Mouse (Mus musculus): Measurements from ENCODE around the gene Cactin. TPM values are rescaled to one million over a fixed set of nuclear protein-coding genes. Genes with fewer than 3 reads are reported as not detected.

The Cactin gene
- total RNA-seq, 1 experiment from 2014 or later: 35.1 TPM

DNA sequence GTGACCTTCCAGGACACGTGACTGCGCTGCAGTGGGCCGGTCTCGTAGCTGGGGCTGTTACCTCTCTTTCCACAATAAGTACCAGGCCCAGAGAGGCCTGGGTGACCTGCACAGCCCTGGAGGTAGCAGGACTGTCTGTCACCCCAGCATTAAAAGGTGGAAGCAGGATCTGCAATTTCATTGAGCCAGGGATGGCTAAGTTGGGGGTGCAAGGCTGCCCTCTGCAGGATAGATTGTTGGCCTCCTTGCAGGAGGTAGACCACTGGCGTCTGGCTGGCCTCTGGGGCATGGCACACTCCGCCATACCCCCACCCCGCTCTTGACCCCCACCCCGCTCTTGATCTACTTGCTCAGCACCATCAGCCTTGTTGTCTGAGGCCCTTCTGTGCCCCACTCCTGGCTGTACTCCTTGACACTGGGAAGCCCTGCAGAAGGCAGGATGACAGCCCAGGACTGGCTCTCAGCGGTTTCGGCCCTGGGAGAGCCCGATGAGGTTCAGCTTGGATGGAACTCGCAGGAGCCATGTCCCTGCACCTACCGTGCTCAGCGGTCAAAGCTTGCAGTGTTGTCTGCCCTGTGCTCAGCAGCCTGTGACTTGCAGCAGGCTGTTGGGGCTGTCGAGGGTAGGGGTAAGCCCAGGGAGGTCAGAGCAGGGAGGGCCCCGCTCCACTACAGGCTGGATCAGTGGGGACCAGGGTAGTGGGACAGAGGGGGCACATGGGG, 4.4 kb upstream of the Cactin start:
- no peak for ATAC-seq (replicated peaks; ENCODE audit: low read depth, poor library complexity, severe bottlenecking)

DNA sequence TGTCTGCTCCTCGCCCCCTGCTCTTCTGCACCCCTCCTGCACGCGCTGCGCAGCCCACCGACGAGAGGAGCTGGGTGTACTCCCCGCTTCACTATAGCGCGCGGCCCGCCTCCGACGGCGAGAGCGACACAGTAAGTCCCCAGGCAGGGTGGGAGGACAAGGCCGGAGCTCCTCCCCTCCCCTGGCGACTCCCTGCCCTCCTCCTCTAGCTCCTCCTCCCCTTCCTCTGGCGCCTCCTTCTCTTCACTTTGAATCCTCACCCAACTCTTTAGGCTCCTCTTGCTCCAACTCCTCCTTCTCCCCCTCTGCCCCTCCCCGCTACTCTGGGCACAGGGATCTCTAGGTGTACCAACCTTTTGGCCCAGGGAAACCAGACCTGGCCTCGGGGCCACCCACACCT, 3.6 kb upstream of the Cactin start:
- ATAC-seq (replicated peaks; ENCODE audit: low read depth, poor library complexity, severe bottlenecking): no peak; the same call in 1 of the 2 replicates

DNA sequence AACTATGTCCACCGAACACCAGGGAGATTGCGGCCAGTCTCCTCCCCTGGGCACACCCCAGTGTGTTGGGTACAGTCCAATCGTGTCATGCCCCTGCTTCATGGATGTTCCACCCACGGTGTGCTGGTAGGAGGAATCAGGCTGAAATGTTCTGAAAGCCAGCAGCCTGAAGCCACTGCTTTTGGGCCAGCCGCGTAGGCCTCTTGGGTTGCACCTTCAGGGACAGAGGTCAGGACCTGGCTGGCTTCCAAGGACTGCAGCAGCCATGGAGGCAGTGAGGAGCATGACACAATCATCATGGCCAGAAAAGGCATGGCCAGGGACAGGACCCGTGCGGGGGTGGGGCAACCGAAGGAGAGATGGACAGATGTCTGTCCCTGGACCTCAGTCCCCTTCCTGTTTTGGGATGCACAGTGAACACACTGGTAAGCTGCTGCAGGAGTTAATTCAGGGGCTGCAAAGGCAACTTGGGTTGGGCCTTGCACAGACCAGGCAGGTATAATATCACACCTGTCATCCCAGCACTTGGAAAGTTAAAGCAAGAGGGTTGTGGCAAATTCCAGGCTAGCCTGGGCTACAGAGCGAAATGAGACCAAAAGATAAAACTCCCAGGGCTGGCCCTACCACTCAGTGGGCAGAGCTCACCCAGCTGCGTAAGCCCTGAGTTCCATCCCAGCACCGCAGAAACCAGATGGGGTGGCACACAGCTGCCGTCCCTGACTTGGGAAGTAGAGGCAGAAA, 2.1 kb upstream of the Cactin start:
- ATAC-seq (replicated peaks; ENCODE audit: low read depth, poor library complexity, severe bottlenecking): no peak

- ATAC-seq (replicated peaks; ENCODE audit: low read depth, poor library complexity, severe bottlenecking): no peak
These were observed 1.6 kb upstream of the Cactin start for GRCm38 (mm10) chr10:81319330-81319699.

DNA sequence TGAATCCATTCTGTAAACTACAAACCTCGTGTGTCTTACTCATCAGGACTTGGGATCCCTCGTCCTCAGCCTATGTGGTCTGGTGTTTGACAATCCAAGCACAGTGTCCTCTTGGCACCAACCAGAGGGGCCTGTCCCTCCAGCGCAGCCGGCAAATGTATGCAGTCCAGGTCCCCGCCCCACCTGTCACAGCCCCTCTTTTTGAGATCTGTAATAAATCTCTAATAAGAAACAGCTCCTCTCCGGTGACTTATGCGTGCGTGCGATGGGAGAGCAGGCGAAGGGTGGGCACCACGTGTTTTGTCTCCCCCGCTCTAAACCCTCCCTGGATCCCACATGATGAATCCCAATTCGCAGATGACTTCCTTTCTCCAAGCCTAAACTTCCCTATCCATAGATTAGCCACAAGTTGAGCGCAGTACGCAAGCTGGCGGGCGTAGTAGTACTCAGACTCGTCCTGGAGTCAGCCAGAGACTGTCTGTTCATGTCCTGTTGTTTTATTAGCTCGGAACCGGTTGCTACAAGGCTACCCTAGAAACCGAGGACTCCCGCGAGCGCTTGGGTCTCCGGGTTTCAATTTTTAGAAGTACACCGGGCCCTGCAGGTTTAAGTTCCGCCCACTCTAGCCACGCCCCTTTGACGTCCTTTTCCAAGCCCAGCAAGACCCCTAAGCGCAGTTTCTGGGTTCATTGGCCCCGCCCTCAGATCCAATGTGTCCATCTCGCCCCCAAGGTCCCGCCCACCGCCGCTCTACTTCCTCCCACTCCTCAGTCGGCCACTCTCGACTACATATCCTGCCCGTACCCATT, 958 bp upstream of the Cactin start:
- peak; percentile 71 for ATAC-seq (replicated peaks; ENCODE audit: low read depth, poor library complexity, severe bottlenecking)

DNA sequence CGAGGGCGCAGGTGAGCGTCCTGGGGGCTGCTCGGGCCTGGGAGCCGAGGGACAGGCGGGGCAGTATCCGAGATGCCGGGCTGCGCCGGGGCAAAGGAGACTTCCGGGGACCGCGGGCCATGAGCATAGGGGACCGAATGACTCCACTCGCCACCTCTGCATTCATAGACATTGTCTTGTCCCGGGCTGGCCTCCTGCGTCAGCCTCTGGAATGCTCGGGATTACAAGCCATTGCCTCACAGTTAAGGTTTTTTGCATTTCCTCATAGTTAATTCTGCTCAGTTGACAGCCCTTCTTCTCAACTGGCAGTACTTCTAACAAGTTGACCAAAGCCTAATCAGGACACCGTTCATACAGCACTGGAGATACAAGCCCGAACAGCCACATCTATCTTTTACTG, 533 bp downstream of the Cactin start:
- no peak for ATAC-seq (replicated peaks; ENCODE audit: low read depth, poor library complexity, severe bottlenecking)

DNA sequence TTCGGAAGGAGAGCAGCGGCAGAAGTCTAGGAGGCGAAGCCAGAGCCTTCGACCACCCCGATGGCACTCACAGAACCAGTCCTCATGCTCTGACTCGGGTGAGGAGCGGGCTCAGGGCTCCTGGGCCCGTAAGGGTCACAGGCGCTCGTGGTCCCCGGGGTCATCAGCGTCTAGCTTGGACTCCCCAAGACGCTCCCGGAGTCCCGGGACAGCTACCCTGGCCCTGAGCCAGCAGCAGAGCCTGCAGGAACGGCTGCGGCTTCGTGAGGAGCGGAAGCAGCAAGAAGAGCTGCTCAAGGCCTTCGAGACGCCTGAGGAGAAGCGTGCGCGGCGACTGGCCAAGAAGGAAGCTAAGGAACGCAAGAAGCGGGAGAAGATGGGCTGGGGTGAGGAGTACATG, 1.5 kb downstream of the Cactin start:
- ATAC-seq (replicated peaks; ENCODE audit: low read depth, poor library complexity, severe bottlenecking): no peak

- no peak for ATAC-seq (replicated peaks; ENCODE audit: low read depth, poor library complexity, severe bottlenecking)
These were observed 2.4 kb downstream of the Cactin start for GRCm38 (mm10) chr10:81323141-81323775.

GRCm38 (mm10) chr10:81323791-81324530, 3.1 kb downstream of the Cactin start:
- no peak for ATAC-seq (replicated peaks; ENCODE audit: low read depth, poor library complexity, severe bottlenecking)

DNA sequence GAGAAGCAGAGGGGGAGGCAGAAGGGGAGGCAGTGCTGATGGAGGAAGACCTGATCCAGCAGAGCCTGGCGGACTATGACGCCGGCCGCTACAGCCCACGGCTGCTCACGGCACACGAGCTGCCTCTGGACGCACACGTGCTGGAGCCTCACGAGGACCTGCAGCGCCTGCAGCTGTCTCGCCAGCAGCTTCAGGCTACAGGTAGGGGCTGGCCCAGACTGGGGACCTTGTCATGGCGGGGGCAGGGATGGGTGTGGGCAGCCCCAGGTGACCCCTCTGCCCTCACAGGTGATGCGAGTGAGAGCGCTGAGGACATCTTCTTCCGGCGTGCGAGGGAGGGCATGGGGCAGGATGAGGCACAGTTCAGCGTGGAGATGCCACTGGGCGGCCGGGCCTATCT, 4.3 kb downstream of the Cactin start:
- ATAC-seq (replicated peaks; ENCODE audit: low read depth, poor library complexity, severe bottlenecking): no peak

- ATAC-seq (replicated peaks; ENCODE audit: low read depth, poor library complexity, severe bottlenecking): no peak
These were observed 4.9 kb downstream of the Cactin start for GRCm38 (mm10) chr10:81325781-81326180.

DNA sequence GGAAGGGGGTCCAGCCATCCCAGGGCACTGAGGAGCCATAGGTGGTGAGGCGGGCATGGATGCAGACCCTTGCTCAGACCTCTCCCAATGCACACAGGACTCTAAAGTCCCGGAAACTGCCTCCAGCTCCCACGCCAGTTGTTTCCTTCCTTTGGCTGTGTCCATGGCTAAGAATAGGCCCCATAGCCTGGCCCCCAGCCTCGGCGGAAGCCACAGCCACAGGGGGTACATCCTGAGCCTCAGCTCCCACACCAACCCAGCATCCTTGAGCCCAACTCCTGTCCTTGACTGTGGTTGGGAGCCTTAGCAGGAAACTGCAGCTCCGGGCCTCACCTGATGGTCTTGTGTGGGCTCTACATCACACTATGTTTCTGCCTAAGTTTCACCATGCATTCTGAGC, 6.0 kb downstream of the Cactin start:
- peak; percentile 51 for ATAC-seq (replicated peaks; ENCODE audit: low read depth, poor library complexity, severe bottlenecking)

GRCm38 (mm10) chr10:81327959-81328358, 7.1 kb downstream of the Cactin start:
- no peak; the same call in 1 of the 2 replicates for ATAC-seq (replicated peaks; ENCODE audit: low read depth, poor library complexity, severe bottlenecking)

- ATAC-seq (replicated peaks; ENCODE audit: low read depth, poor library complexity, severe bottlenecking): peak; percentile 59
These were observed 7.5 kb downstream of the Cactin start, which contains the start of gene Tbxa2r for GRCm38 (mm10) chr10:81328386-81328785. Tbxa2r (plus strand) TSS chr10:81328731.

- peak; percentile 31 for ATAC-seq (replicated peaks; ENCODE audit: low read depth, poor library complexity, severe bottlenecking)
These were observed 8.5 kb downstream of the Cactin start for GRCm38 (mm10) chr10:81329194-81329975.

DNA sequence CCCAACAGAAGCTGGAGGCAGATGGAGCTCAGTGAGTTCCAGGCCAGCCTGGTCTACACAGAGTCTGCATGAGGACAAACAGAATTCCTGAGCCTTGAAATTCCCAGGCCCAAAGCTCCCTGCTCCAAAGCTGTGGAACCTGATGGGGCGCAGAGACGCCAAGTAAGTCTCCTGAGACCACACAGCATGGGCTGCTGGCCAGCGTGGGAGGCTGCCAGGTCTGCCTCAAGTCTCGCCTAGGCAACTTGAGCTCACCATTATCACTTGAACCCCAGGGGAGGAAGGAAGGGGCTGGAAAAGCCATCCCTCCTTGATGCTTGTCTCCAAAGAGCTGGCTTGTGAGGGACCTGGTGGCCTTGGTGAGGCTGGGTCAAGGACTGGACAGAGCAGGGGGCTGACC, 9.1 kb downstream of the Cactin start:
- ATAC-seq (replicated peaks; ENCODE audit: low read depth, poor library complexity, severe bottlenecking): no peak

- no peak for ATAC-seq (replicated peaks; ENCODE audit: low read depth, poor library complexity, severe bottlenecking)
These were observed 11.4 kb downstream of the Cactin start for GRCm38 (mm10) chr10:81332277-81332676.

DNA sequence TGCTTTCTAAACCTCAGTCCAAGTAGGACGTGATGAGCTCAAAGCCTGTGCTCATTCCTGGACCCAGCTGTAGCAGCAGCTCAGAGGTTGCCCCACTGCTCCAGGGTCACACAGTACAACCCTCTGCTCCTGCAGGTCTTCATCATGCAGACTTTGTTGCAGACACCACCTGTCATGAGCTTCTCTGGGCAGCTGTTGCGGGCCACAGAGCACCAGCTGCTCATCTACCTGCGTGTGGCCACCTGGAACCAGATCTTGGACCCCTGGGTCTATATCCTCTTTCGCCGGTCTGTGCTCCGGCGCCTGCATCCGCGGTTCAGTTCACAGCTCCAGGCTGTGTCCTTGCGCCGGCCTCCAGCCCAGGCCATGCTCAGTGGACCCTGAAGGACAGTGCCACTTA, 13.4 kb downstream of the Cactin start:
- no peak for ATAC-seq (replicated peaks; ENCODE audit: low read depth, poor library complexity, severe bottlenecking)
